Mouse (Mus musculus) forebrain, embryonic 13.5 days (tissue): ENCODE data around the gene Inafm2. TPM values are rescaled to one million over a fixed set of nuclear protein-coding genes. Genes with fewer than 3 reads are reported as not detected.
A peak's percentile ranks its signal among the peaks of the same experiment; 100 is the strongest.

Experiments
- ATAC-seq: fragments of 200-750 bp; cut with Nextera tagmentation; 2 replicates; pipeline ENCODE4 v1.8.0; 2017
- H3K27ac ChIP-seq: fragments of 300-500 bp; sonication (generic); 2 replicates; pipeline ENCODE4 v1.5.1; 2015; ENCODE audit warnings: inconsistent platforms, mild to moderate bottlenecking, moderate library complexity
- H3K27me3 ChIP-seq: fragments of 300-500 bp; sonication (generic); 2 replicates; pipeline ENCODE4 v1.6.1; 2015; ENCODE audit warnings: mild to moderate bottlenecking, inconsistent platforms
- H3K36me3 ChIP-seq: fragments of 300-500 bp; sonication (generic); 2 replicates; pipeline ENCODE4 v1.6.1; 2015; ENCODE audit warnings: mild to moderate bottlenecking, inconsistent platforms; ENCODE audit not compliant: poor library complexity, severe bottlenecking
- H3K4me1 ChIP-seq: fragments of 300-500 bp; sonication (generic); 2 replicates; pipeline ENCODE4 v1.6.1; 2015; ENCODE audit warnings: inconsistent platforms
- H3K4me2 ChIP-seq: fragments of 300-500 bp; sonication (generic); 2 replicates; pipeline ENCODE4 v1.6.1; 2015; ENCODE audit warnings: inconsistent platforms, mild to moderate bottlenecking, moderate library complexity
- H3K4me3 ChIP-seq: fragments of 300-500 bp; sonication (generic); 2 replicates; pipeline ENCODE4 v1.5.1; 2015; ENCODE audit warnings: mild to moderate bottlenecking, inconsistent platforms
- H3K9ac ChIP-seq: fragments of 300-500 bp; sonication (generic); 2 replicates; pipeline ENCODE4 v1.6.1; 2015; ENCODE audit warnings: mild to moderate bottlenecking, inconsistent platforms
- H3K9me3 ChIP-seq: fragments of 300-500 bp; sonication (generic); replicated peaks from 2 replicates; pipeline ENCODE4 v1.6.1; 2016; ENCODE audit warnings: inconsistent platforms
- WGBS: fragments of 180-500 bp; shearing (Covaris S2); methylation state at CpG from one replicate; pipeline ENCODE4 v1.1.7; 2015; 5-methylcytosine and 5-hydroxymethylcytosine counted together
- polyA plus RNA-seq: library from polyadenylated mRNA; unstranded; fragments of >200 nt; fragmentation: Nextera tagmentation; extraction: Ambion mirVana; gene quantifications from 2 replicates; pipeline ENCODE4 v1.2.1, GENCODE M21; 2015

The Inafm2 gene
- 26.3 and 27.0 TPM in 2 replicates for polyA plus RNA-seq

- Histone ChIP-seq H3K4me1 (peaks cover 50% of the 10 kb centered on the region), H3K9ac (peak within 1 kb of the TSS; percentile 96), H3K4me3 (peak within 1 kb of the TSS; percentile 96), H3K27ac (peak within 1 kb of the TSS; percentile 25; the same call in 1 of the 2 replicates), H3K27me3 (peaks cover 29% of the 10 kb centered on the region), H3K9me3 (no peaks in the 10 kb centered on the region), H3K36me3 (no peaks in the 10 kb centered on the region), H3K4me2 (peak within 1 kb of the TSS; percentile 97)
- WGBS: under 1% methylated on average over 48 of the region's 57 CpGs
- ATAC-seq: peak; percentile 94
These were observed at the start of gene Inafm2 for GRCm38 (mm10) chr2:118745232-118745884. Gene Inafm2 (plus strand): TSS chr2:118745758.

DNA sequence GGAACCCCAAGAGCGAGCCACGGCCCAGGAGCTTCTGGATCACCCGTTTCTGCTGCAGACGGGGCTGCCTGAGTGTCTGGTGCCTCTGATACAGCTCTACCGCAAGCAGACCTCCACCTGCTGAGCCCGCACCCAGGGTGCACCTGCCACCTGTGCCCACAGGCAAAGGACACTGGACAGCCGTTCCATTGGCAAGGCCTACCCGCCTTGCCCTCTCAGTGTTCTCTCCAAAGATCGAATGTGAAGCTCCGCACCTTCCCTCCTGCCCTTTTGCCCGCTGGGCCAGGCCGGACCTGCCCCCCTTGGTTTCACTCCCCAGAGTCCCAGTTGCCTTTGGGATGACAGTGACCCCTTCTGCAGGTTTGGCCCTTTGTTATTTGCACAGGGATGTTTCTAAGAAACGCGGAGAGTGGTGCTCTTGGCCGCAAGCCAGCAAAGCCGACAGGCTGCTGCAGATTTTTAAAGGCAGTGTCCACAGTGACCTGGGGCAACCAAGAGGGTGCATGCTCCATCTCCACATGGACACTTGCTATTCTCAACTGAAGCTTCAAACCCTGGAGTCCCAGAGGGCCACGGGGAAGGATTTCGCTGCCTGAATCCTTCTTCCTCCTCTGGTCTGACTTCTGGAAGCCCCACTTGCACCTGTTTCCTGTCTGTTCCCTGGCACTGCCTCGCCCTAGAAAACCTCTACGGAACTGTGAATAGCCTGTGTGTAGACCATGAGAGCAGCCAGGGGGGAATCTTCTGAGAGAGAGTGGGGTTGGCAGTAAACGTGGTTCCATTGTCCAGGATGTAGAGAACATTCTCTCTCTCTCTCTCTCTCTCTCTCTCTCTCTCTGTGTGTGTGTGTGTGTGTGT is 48.9 kb upstream of the Inafm2 start:
- no peak overlapping the region for H3K27ac ChIP-seq
- H3K4me1 ChIP-seq: peaks cover 11% of the 10 kb centered on the region
- no peak overlapping the region for H3K9ac ChIP-seq
- no peak overlapping the region for H3K4me2 ChIP-seq
- 55% methylated on average over 21 of the region's 21 CpGs for WGBS
- H3K9me3 ChIP-seq: no peaks in the 10 kb centered on the region
- ATAC-seq: no peak
- no peaks in the 10 kb centered on the region for H3K36me3 ChIP-seq
- peaks cover 61% of the 10 kb centered on the region for H3K27me3 ChIP-seq
- no peak overlapping the region for H3K4me3 ChIP-seq

- no peak for ATAC-seq
- Histone ChIP-seq H3K9me3 (no peaks in the 10 kb centered on the region), H3K27me3 (peaks cover 66% of the 10 kb centered on the region), H3K4me1 (peaks cover 13% of the 10 kb centered on the region), H3K4me3 (no peak overlapping the region), H3K36me3 (no peaks in the 10 kb centered on the region), H3K9ac (no peak overlapping the region), H3K4me2 (no peak overlapping the region), H3K27ac (no peak overlapping the region)
- WGBS: 51% methylated on average over 5 of the region's 5 CpGs
These were observed 48.2 kb upstream of the Inafm2 start for GRCm38 (mm10) chr2:118697311-118697877.

DNA sequence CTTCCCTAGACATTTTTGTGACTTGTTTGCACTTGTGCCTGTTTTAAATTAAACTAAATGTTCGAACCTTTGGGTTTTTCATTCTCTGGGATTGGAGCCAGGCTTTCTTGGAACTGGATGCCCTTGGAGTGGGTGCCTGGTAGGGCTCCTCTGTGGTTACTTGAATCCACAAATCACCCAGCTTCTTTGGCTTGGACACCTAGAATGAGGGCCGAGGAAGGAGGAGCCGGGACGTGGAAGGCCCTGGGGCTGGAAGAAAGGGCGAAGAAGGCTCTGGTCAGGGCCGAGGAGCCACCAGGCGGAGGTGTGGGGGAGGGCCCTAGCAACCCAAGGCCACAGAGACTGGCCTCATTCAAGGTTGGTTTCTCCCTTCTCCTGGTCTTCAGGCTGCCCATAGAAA is 47.6 kb upstream of the Inafm2 start:
- Histone ChIP-seq H3K27me3 (peaks cover 70% of the 10 kb centered on the region), H3K9me3 (no peaks in the 10 kb centered on the region), H3K4me2 (no peak overlapping the region), H3K4me3 (no peak overlapping the region), H3K27ac (no peak overlapping the region), H3K4me1 (peaks cover 19% of the 10 kb centered on the region), H3K36me3 (no peaks in the 10 kb centered on the region), H3K9ac (no peak overlapping the region)
- no peak for ATAC-seq
- WGBS: 33% methylated on average over 7 of the region's 7 CpGs

GRCm38 (mm10) chr2:118700179-118701062 is 45.1 kb upstream of the Inafm2 start:
- Histone ChIP-seq H3K9ac (no peak overlapping the region), H3K4me2 (peak overlapping the region; percentile 52), H3K4me3 (peak overlapping the region; percentile 21), H3K27me3 (peaks cover 91% of the 10 kb centered on the region), H3K9me3 (no peaks in the 10 kb centered on the region), H3K27ac (no peak overlapping the region), H3K36me3 (no peaks in the 10 kb centered on the region), H3K4me1 (peaks cover 35% of the 10 kb centered on the region)
- no peak for ATAC-seq
- WGBS: under 1% methylated on average over 32 of the region's 32 CpGs

GRCm38 (mm10) chr2:118701161-118701560 is 44.4 kb upstream of the Inafm2 start:
- peaks cover 36% of the 10 kb centered on the region for H3K4me1 ChIP-seq
- no peak overlapping the region for H3K4me3 ChIP-seq
- peaks cover 94% of the 10 kb centered on the region for H3K27me3 ChIP-seq
- H3K9ac ChIP-seq: no peak overlapping the region
- no peak for ATAC-seq
- no peaks in the 10 kb centered on the region for H3K36me3 ChIP-seq
- H3K27ac ChIP-seq: no peak overlapping the region
- no peaks in the 10 kb centered on the region for H3K9me3 ChIP-seq
- WGBS: 5% methylated on average over 5 of the region's 5 CpGs
- H3K4me2 ChIP-seq: no peak overlapping the region; the same call in 1 of the 2 replicates

GRCm38 (mm10) chr2:118701971-118702882 is 43.3 kb upstream of the Inafm2 start:
- Histone ChIP-seq H3K9ac (peak overlapping the region; percentile 52), H3K36me3 (no peaks in the 10 kb centered on the region), H3K27me3 (peaks cover 94% of the 10 kb centered on the region), H3K9me3 (no peaks in the 10 kb centered on the region), H3K4me1 (peaks cover 41% of the 10 kb centered on the region), H3K4me2 (peak overlapping the region; percentile 73), H3K27ac (no peak overlapping the region), H3K4me3 (peak overlapping the region; percentile 45)
- ATAC-seq: peak; percentile 25; the same call in 1 of the 2 replicates
- 2% methylated on average over 46 of the region's 51 CpGs for WGBS

- Histone ChIP-seq H3K27ac (no peak overlapping the region), H3K4me2 (peak overlapping the region; percentile 73), H3K4me1 (peaks cover 41% of the 10 kb centered on the region), H3K36me3 (no peaks in the 10 kb centered on the region), H3K4me3 (peak overlapping the region; percentile 45), H3K27me3 (peaks cover 95% of the 10 kb centered on the region), H3K9me3 (no peaks in the 10 kb centered on the region), H3K9ac (peak overlapping the region; percentile 52)
- peak; percentile 23; the same call in 1 of the 2 replicates for ATAC-seq
- WGBS: under 1% methylated on average over 86 of the region's 93 CpGs
These were observed 42.4 kb upstream of the Inafm2 start for GRCm38 (mm10) chr2:118702883-118703761.

- H3K27me3 ChIP-seq: peaks cover 99% of the 10 kb centered on the region
- peak within 1 kb of the TSS; percentile 73 for H3K4me2 ChIP-seq
- no peaks in the 10 kb centered on the region for H3K36me3 ChIP-seq
- H3K27ac ChIP-seq: no peak within 1 kb of the TSS
- 1% methylated on average over 50 of the region's 50 CpGs for WGBS
- H3K4me1 ChIP-seq: peaks cover 41% of the 10 kb centered on the region
- H3K9ac ChIP-seq: peak within 1 kb of the TSS; percentile 52
- H3K9me3 ChIP-seq: no peaks in the 10 kb centered on the region
- H3K4me3 ChIP-seq: peak within 1 kb of the TSS; percentile 45
- no peak for ATAC-seq
These were observed 41.4 kb upstream of the Inafm2 start, which contains the start of gene Ankrd63 for GRCm38 (mm10) chr2:118703913-118704730. Gene Ankrd63 (minus strand): TSS chr2:118703963.
